Mouse (Mus musculus) urinary bladder, postnatal 25 days (tissue): ENCODE measurements around the gene Akr1c18.

Experiments
- DNase-seq: peaks from one replicate; pipeline ENCODE4 v3.0.0; 2022; ENCODE audit warnings: low spot score

Gene Akr1c18

DNA sequence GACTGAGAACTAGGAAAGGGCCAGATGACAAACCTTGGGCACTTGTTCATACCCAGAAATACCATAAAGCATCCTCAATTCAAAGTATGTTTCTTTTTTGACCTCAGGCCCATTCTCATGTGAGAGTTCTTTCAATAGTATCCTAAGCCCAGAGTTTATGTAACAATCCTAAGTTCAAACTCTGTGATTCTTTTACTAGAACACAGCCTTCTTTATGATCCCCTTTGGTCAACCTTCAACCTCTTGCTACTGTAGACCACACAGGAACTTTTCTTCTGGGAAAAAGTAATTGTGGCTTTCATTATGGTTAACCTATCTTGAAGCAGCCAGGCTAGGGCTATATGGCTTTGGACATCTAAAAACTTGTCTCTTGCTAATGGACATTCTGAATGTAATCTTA is 48.8 kb downstream of the Akr1c18 start:
- no peak for DNase-seq
